Mouse (Mus musculus): ENCODE data around the gene Cstl1. TPM values are rescaled to one million over a fixed set of nuclear protein-coding genes. Genes with fewer than 3 reads are reported as not detected.
"Not testable (repeated sequence)": the region's sequence is repeated elsewhere in the genome, so short reads cannot be mapped to it uniquely, and the experiment has no call there.

Gene Cstl1
- polyA plus RNA-seq, 1 experiment from 2014 or later = not detected

- DNase-seq (ENCODE audit: low spot score) (no peak), ATAC-seq (replicated peaks; ENCODE audit: low FRiP score) (no peak)
- Histone ChIP-seq H3K9me3 (ENCODE audit: control insufficient read depth, low read length) (no peaks in the 10 kb centered on the region), H3K4me1 (replicated peaks; ENCODE audit: control insufficient read depth, insufficient read depth, low read length) (no peaks in the 10 kb centered on the region), H3K27ac (ENCODE audit: low read depth, low read length) (no peak overlapping the region), H3K27me3 (ENCODE audit: control insufficient read depth, insufficient read depth, low read length) (no peaks in the 10 kb centered on the region), H3K4me2 (ENCODE audit: low read depth, low read length, severe bottlenecking) (no peak overlapping the region), H3K4me3 (ENCODE audit: low read depth, low read length) (no peak overlapping the region), H3K36me3 (ENCODE audit: control insufficient read depth, insufficient read depth, low read length) (no peaks in the 10 kb centered on the region), H3K9ac (ENCODE audit: low read length) (no peak overlapping the region)
- 81% methylated on average over 3 of the region's 3 CpGs for WGBS
Measured at GRCm38 (mm10) chr2:148743001-148743400, 7.2 kb upstream of the Cstl1 start.

GRCm38 (mm10) chr2:148743846-148744407 is 6.2 kb upstream of the Cstl1 start:
- no peak overlapping the region for H3K4me3 ChIP-seq (ENCODE audit: low read depth, low read length)
- no peaks in the 10 kb centered on the region for H3K4me1 ChIP-seq (replicated peaks; ENCODE audit: control insufficient read depth, insufficient read depth, low read length)
- DNase-seq (ENCODE audit: low spot score) (no peak), ATAC-seq (replicated peaks; ENCODE audit: low FRiP score) (no peak)
- no peak overlapping the region for H3K27ac ChIP-seq (ENCODE audit: low read depth, low read length)
- 88% methylated on average over 3 of the region's 3 CpGs for WGBS
- no peaks in the 10 kb centered on the region for H3K9me3 ChIP-seq (ENCODE audit: control insufficient read depth, low read length)
- H3K4me2 ChIP-seq (ENCODE audit: low read depth, low read length, severe bottlenecking) = no peak overlapping the region
- no peaks in the 10 kb centered on the region for H3K36me3 ChIP-seq (ENCODE audit: control insufficient read depth, insufficient read depth, low read length)
- no peaks in the 10 kb centered on the region for H3K27me3 ChIP-seq (ENCODE audit: control insufficient read depth, insufficient read depth, low read length)
- H3K9ac ChIP-seq (ENCODE audit: low read length) = no peak overlapping the region

- Histone ChIP-seq H3K4me3 (ENCODE audit: low read depth, low read length) (peak overlapping the region; percentile 21; the same call in 1 of the 2 replicates), H3K4me1 (replicated peaks; ENCODE audit: control insufficient read depth, insufficient read depth, low read length) (no peaks in the 10 kb centered on the region), H3K27me3 (ENCODE audit: control insufficient read depth, insufficient read depth, low read length) (no peaks in the 10 kb centered on the region), H3K4me2 (ENCODE audit: low read depth, low read length, severe bottlenecking) (peak overlapping the region; percentile 53), H3K36me3 (ENCODE audit: control insufficient read depth, insufficient read depth, low read length) (no peaks in the 10 kb centered on the region), H3K9me3 (ENCODE audit: control insufficient read depth, low read length) (no peaks in the 10 kb centered on the region), H3K9ac (ENCODE audit: low read length) (no peak overlapping the region; the same call in 1 of the 2 replicates), H3K27ac (ENCODE audit: low read depth, low read length) (no peak overlapping the region)
- DNase-seq (ENCODE audit: low spot score) = peak; percentile 77
- WGBS = 18% methylated on average over 15 of the region's 15 CpGs
- peak; percentile 84 for ATAC-seq (replicated peaks; ENCODE audit: low FRiP score)
Measured at GRCm38 (mm10) chr2:148751893-148752813, 2.0 kb downstream of the Cstl1 start.

- Histone ChIP-seq H3K4me2 (ENCODE audit: low read depth, low read length, severe bottlenecking) (no peak overlapping the region), H3K27me3 (ENCODE audit: control insufficient read depth, insufficient read depth, low read length) (no peaks in the 10 kb centered on the region), H3K27ac (ENCODE audit: low read depth, low read length) (no peak overlapping the region), H3K4me3 (ENCODE audit: low read depth, low read length) (no peak overlapping the region), H3K4me1 (replicated peaks; ENCODE audit: control insufficient read depth, insufficient read depth, low read length) (no peaks in the 10 kb centered on the region), H3K9ac (ENCODE audit: low read length) (no peak overlapping the region), H3K36me3 (ENCODE audit: control insufficient read depth, insufficient read depth, low read length) (no peaks in the 10 kb centered on the region), H3K9me3 (ENCODE audit: control insufficient read depth, low read length) (no peaks in the 10 kb centered on the region)
- ATAC-seq (replicated peaks; ENCODE audit: low FRiP score) (no peak), DNase-seq (ENCODE audit: low spot score) (no peak)
- 85% methylated on average over 1 of the region's 1 CpGs for WGBS
Measured at GRCm38 (mm10) chr2:148754310-148754846, 4.2 kb downstream of the Cstl1 start.

GRCm38 (mm10) chr2:148763648-148764388 is 13.7 kb downstream of the Cstl1 start:
- no peak overlapping the region for H3K4me2 ChIP-seq (ENCODE audit: low read depth, low read length, severe bottlenecking)
- H3K4me1 ChIP-seq (replicated peaks; ENCODE audit: control insufficient read depth, insufficient read depth, low read length) = no peaks in the 10 kb centered on the region
- no peak overlapping the region for H3K4me3 ChIP-seq (ENCODE audit: low read depth, low read length)
- no peaks in the 10 kb centered on the region for H3K36me3 ChIP-seq (ENCODE audit: control insufficient read depth, insufficient read depth, low read length)
- ATAC-seq (replicated peaks; ENCODE audit: low FRiP score) (no peak), DNase-seq (ENCODE audit: low spot score) (no peak)
- no peaks in the 10 kb centered on the region for H3K9me3 ChIP-seq (ENCODE audit: control insufficient read depth, low read length)
- H3K27ac ChIP-seq (ENCODE audit: low read depth, low read length) = no peak overlapping the region
- no peaks in the 10 kb centered on the region for H3K27me3 ChIP-seq (ENCODE audit: control insufficient read depth, insufficient read depth, low read length)
- 92% methylated on average over 1 of the region's 1 CpGs for WGBS
- no peak overlapping the region for H3K9ac ChIP-seq (ENCODE audit: low read length)

- not testable (repeated sequence) for H3K4me2 ChIP-seq (ENCODE audit: low read depth, low read length, severe bottlenecking); ATAC-seq (replicated peaks; ENCODE audit: low FRiP score); H3K27me3 ChIP-seq (ENCODE audit: control insufficient read depth, insufficient read depth, low read length); H3K9me3 ChIP-seq (ENCODE audit: control insufficient read depth, low read length); H3K27ac ChIP-seq (ENCODE audit: low read depth, low read length); H3K4me1 ChIP-seq (replicated peaks; ENCODE audit: control insufficient read depth, insufficient read depth, low read length); H3K36me3 ChIP-seq (ENCODE audit: control insufficient read depth, insufficient read depth, low read length); H3K9ac ChIP-seq (ENCODE audit: low read length); H3K4me3 ChIP-seq (ENCODE audit: low read depth, low read length); DNase-seq (ENCODE audit: low spot score)
- WGBS = 88% methylated on average over 4 of the region's 4 CpGs
Measured at GRCm38 (mm10) chr2:148771397-148771796, 21.2 kb downstream of the Cstl1 start, which contains the start of gene Cst11. Cst11 (minus strand) TSS chr2:148771497.

GRCm38 (mm10) chr2:148781709-148782108 is 31.6 kb downstream of the Cstl1 start, which contains the start of gene 8030411F24Rik:
8030411F24Rik (plus strand) TSS chr2:148782009.
- H3K27me3 ChIP-seq (ENCODE audit: control insufficient read depth, insufficient read depth, low read length) = no peaks in the 10 kb centered on the region
- no peak within 1 kb of the TSS for H3K4me2 ChIP-seq (ENCODE audit: low read depth, low read length, severe bottlenecking)
- no peaks in the 10 kb centered on the region for H3K9me3 ChIP-seq (ENCODE audit: control insufficient read depth, low read length)
- H3K4me1 ChIP-seq (replicated peaks; ENCODE audit: control insufficient read depth, insufficient read depth, low read length) = no peaks in the 10 kb centered on the region
- H3K4me3 ChIP-seq (ENCODE audit: low read depth, low read length) = no peak within 1 kb of the TSS
- ATAC-seq (replicated peaks; ENCODE audit: low FRiP score) (no peak), DNase-seq (ENCODE audit: low spot score) (no peak)
- no peak within 1 kb of the TSS for H3K9ac ChIP-seq (ENCODE audit: low read length)
- WGBS = 14% methylated on average over 1 of the region's 1 CpGs
- H3K27ac ChIP-seq (ENCODE audit: low read depth, low read length) = no peak within 1 kb of the TSS
- no peaks in the 10 kb centered on the region for H3K36me3 ChIP-seq (ENCODE audit: control insufficient read depth, insufficient read depth, low read length)

- H3K9ac ChIP-seq (ENCODE audit: low read length) = no peak within 1 kb of the TSS
- 92% methylated on average over 6 of the region's 6 CpGs for WGBS
Measured at GRCm38 (mm10) chr2:148789142-148789541, 39.0 kb downstream of the Cstl1 start, which contains the start of gene Cst12. Cst12 (plus strand) TSS chr2:148789361.

More at GRCm38 (mm10) chr2:148789142-148789541, 39.0 kb downstream of the Cstl1 start, which contains the start of gene Cst12:
- ATAC-seq (replicated peaks; ENCODE audit: low FRiP score) (no peak), DNase-seq (ENCODE audit: low spot score) (no peak)
- H3K4me2 ChIP-seq (ENCODE audit: low read depth, low read length, severe bottlenecking) = no peak within 1 kb of the TSS
- no peaks in the 10 kb centered on the region for H3K9me3 ChIP-seq (ENCODE audit: control insufficient read depth, low read length)
- H3K4me3 ChIP-seq (ENCODE audit: low read depth, low read length) = no peak within 1 kb of the TSS
- H3K4me1 ChIP-seq (replicated peaks; ENCODE audit: control insufficient read depth, insufficient read depth, low read length) = no peaks in the 10 kb centered on the region
- H3K36me3 ChIP-seq (ENCODE audit: control insufficient read depth, insufficient read depth, low read length) = no peaks in the 10 kb centered on the region
- H3K27ac ChIP-seq (ENCODE audit: low read depth, low read length) = no peak within 1 kb of the TSS
- H3K27me3 ChIP-seq (ENCODE audit: control insufficient read depth, insufficient read depth, low read length) = no peaks in the 10 kb centered on the region

Measured in forebrain, embryonic 11.5 days (tissue).